Mouse (Mus musculus) forebrain, embryonic 14.5 days (tissue): ENCODE data around the gene Naa25. TPM values are rescaled to one million over a fixed set of nuclear protein-coding genes. Genes with fewer than 3 reads are reported as not detected.

Source experiments
- ATAC-seq: fragments of 200-750 bp; cut with Nextera tagmentation; 2 replicates; pipeline ENCODE4 v1.8.0; 2017; ENCODE audit warnings: mild to moderate bottlenecking, moderate library complexity
- DNase-seq: peaks from one replicate; pipeline ENCODE4 v3.0.0-alpha.2; 2015; ENCODE audit warnings: low spot score
- H3K27ac ChIP-seq: fragments of 300-500 bp; sonication (generic); 2 replicates; pipeline ENCODE4 v1.5.1; 2014; ENCODE audit warnings: low read depth, mild to moderate bottlenecking, control low read depth, low read length, moderate library complexity
- H3K27me3 ChIP-seq: fragments of 300-500 bp; sonication (generic); replicated peaks from 2 replicates; pipeline ENCODE4 v1.6.1; 2014; ENCODE audit warnings: low read length, control low read depth, mixed read lengths; ENCODE audit not compliant: control insufficient read depth, insufficient read depth
- H3K36me3 ChIP-seq: fragments of 300-500 bp; sonication (generic); 2 replicates; pipeline ENCODE4 v1.6.1; 2014; ENCODE audit warnings: low read length, control low read depth; ENCODE audit not compliant: control insufficient read depth, insufficient read depth
- H3K4me1 ChIP-seq: fragments of 300-500 bp; sonication (generic); 2 replicates; pipeline ENCODE4 v1.6.1; 2014; ENCODE audit warnings: antibody characterized with exemption, low read length, control low read depth; ENCODE audit not compliant: control insufficient read depth, insufficient read depth
- H3K4me2 ChIP-seq: fragments of 300-500 bp; sonication (generic); 2 replicates; pipeline ENCODE4 v1.6.1; 2014; ENCODE audit warnings: mild to moderate bottlenecking, control low read depth, low read length
- H3K4me3 ChIP-seq: fragments of 300-500 bp; sonication (generic); 2 replicates; pipeline ENCODE4 v1.5.1; 2014; ENCODE audit warnings: low read depth, low read length, control low read depth
- H3K9ac ChIP-seq: fragments of 300-500 bp; sonication (generic); 2 replicates; pipeline ENCODE4 v1.6.1; 2014; ENCODE audit warnings: mild to moderate bottlenecking, low read length, control low read depth, moderate library complexity
- H3K9me3 ChIP-seq: fragments of 300-500 bp; sonication (generic); replicated peaks from 2 replicates; pipeline ENCODE4 v1.6.1; 2016; ENCODE audit warnings: low read length, control low read depth, mixed read lengths; ENCODE audit not compliant: control insufficient read depth
- WGBS: fragments of 180-500 bp; shearing (Covaris S2); extraction: QIAGEN DNeasy Blood & Tissue Kit; methylation state at CpG from one replicate; pipeline ENCODE4 v1.1.7; 2014; 5-methylcytosine and 5-hydroxymethylcytosine counted together
- polyA plus RNA-seq: library from polyadenylated mRNA; unstranded; fragments of >200 nt; fragmentation: Nextera tagmentation; extraction: Ambion mirVana; gene quantifications from 2 replicates; pipeline ENCODE4 v1.2.1, GENCODE M21; 2014

Naa25 gene
- polyA plus RNA-seq, 1 experiment from 2014 or later: 54.7 TPM

DNA sequence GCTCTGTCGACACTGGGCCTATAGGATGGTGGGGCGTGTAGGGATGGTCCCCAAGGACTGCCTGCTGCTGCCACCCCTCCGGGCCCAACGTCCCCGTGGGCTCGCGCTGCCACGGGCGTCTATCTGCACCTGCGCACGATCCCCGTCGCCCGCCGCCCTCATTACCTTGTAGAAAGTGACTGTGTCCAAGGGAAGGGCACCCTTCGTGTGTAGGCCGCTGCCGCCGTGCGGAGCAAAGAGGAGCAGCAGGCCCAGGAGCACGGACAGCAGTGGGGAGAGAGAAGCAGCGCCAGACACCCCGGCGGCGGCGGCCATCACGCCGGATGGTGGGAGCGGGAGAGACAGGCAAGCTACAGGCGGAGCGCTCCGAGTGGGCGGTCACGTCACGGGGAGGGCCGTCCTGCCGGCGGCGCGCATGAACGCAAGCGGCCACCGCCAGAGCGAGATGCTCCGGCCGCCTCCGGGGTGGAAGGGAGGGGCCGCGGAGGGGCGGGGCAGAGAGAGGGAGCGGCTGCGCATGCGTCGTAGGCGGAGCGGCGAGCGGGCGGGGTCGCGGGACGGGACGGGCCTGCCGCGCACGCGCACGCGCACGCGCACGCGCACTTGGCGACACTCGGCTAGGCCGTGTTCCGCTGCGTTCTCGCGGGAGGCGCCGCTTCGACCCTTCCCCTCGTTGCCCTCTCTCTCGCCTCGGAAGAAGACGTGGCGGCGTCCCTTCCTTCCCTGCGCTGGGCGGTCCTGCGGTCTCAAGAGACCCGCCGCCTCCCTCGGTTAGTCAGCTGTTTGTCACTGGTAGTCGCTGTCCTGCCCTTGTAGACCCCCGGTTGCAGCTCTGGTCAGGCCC lies 54.5 kb downstream of the Naa25 start, which contains the start of gene Erp29:
Gene Erp29, minus strand, starts transcription at position 481 of the 844 bp plus-strand sequence.
- peak; percentile 95 for ATAC-seq

DNA sequence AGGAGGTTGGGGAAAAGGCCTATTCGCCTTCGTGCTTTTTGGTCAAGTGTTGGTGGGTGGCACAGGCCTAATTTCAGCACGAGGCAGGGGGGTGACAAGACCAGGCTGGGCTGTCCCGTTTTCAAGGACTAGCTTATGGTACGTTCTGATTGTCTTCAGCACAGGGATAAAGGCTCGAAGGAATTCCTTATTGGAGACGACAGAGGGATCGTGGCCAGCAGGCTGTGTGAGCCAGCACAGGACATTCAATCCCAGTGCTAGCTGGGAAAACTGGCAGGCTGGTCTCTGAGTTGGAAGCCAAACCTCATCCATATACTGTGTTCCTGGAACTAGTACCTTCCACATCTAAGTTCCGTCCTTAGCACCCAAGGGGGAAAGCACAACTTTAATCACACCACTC lies 55.2 kb downstream of the Naa25 start:
- ATAC-seq (no peak; the same call in 1 of the 2 replicates), DNase-seq (peak; percentile 47)
- 5% methylated on average over 9 of the region's 9 CpGs for WGBS
- H3K36me3 ChIP-seq: peaks cover 20% of the 10 kb centered on the region
- H3K4me1 ChIP-seq: peaks cover 9% of the 10 kb centered on the region
- no peaks in the 10 kb centered on the region for H3K27me3 ChIP-seq
- H3K9ac ChIP-seq: peak overlapping the region; percentile 96
- H3K4me2 ChIP-seq: peak overlapping the region; percentile 80
- peak overlapping the region; percentile 91 for H3K4me3 ChIP-seq
- H3K9me3 ChIP-seq: no peaks in the 10 kb centered on the region
- peak overlapping the region; percentile 94 for H3K27ac ChIP-seq

More for the DNA sequence above, 54.5 kb downstream of the Naa25 start, which contains the start of gene Erp29:
- WGBS: under 1% methylated on average over 69 of the region's 97 CpGs
- Histone ChIP-seq H3K4me3 (peak within 1 kb of the TSS; percentile 91), H3K9me3 (no peaks in the 10 kb centered on the region), H3K4me1 (peaks cover 9% of the 10 kb centered on the region), H3K27me3 (no peaks in the 10 kb centered on the region), H3K9ac (peak within 1 kb of the TSS; percentile 96), H3K4me2 (peak within 1 kb of the TSS; percentile 88), H3K36me3 (peaks cover 26% of the 10 kb centered on the region), H3K27ac (peak within 1 kb of the TSS; percentile 94)
- peak; percentile 97 for DNase-seq

DNA sequence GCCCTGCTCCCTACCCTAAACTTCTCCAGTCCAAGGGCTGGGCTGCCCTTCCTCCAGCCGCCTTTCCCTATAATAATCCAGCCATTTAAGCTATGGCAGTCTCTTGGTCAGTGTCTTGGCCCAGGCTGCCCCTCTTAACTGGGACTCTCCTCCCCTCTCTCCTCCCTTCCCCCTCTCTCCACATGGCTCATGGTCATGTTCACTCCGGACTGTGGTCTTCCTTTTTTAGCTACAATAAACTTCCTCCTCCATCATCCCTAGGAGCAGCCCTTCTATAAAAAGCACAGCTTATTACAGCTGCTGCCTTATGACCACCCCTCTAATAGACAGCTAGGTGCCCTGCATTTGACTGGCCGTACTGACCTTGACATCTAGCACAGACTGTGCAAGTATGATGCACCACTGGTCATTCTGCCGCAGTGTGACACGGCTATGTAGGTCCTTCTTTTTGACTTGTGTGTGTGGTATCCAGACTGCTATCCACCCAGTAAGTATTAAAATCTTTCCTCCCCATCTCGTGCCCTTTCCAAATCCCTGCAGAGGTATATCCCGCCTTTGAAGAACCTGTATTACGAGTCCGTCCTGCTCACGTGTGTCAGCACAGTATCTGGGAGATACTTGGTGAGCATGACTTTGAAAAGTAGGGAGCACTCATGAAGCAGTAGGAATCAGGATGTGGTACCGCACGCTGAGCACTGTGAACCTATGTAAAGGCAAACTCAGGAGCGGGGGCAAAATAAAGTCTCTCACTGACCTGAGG lies 56.2 kb downstream of the Naa25 start:
- peaks cover 10% of the 10 kb centered on the region for H3K36me3 ChIP-seq
- 94% methylated on average over 13 of the region's 13 CpGs for WGBS
- H3K9ac ChIP-seq: no peak overlapping the region
- peaks cover 9% of the 10 kb centered on the region for H3K4me1 ChIP-seq
- H3K4me2 ChIP-seq: no peak overlapping the region
- ATAC-seq (no peak), DNase-seq (no peak)
- H3K9me3 ChIP-seq: no peaks in the 10 kb centered on the region
- no peak overlapping the region for H3K4me3 ChIP-seq
- no peak overlapping the region for H3K27ac ChIP-seq
- H3K27me3 ChIP-seq: no peaks in the 10 kb centered on the region

DNA sequence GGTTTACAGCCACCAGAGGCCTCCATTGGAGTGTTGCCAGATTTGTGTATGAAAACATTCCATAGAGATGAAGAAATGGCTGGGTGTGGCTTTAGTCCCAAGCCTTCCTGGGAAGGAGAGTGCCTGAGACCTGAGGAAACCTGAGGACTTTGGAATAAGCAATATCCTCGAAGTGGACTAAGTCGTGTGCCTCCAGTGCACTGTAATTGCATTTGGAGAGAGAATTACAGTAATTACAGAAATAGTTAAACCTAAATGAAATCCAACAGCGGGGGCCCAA lies 56.7 kb downstream of the Naa25 start:
- ATAC-seq: no peak
- H3K9me3 ChIP-seq: no peaks in the 10 kb centered on the region

DNA sequence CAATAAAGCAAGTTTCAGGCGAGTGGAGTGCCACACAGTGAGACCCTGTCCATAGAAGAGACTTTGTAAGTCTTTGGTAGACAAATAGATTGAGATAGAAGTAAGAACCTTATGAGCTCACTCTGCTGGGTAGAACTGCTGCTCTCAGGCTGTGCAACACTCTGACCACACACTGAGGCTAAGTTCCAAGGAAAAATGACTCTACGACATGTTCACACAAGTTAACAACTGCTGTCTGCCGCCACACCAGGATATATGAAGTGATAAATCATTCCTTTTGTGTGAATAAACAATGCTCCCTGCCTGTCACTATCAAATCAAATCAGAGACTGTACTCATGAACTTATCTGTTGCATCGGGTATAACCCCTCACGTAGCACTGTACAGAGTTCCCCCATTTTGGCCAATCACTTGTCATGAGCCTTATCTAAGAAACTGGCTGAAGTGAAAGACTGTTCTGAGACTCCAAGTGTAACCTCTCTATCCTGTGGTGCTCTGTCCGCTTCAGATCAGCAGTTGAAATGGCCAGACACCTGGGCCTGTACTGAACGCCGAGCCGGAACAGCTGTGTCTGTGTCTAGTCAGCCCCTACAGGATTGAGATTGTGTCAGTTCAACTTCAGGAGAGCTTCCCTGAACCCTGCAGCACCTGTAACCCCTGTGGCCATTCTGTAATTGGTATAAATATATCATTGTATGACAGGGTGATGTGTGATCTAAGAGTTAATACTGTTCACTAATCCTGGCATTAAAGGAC lies 58.0 kb downstream of the Naa25 start:
- Histone ChIP-seq H3K9ac (no peak overlapping the region), H3K27me3 (no peaks in the 10 kb centered on the region), H3K4me1 (peaks cover 6% of the 10 kb centered on the region), H3K9me3 (no peaks in the 10 kb centered on the region), H3K36me3 (no peaks in the 10 kb centered on the region), H3K4me3 (no peak overlapping the region), H3K27ac (no peak overlapping the region), H3K4me2 (no peak overlapping the region)
- WGBS: 80% methylated on average over 9 of the region's 9 CpGs
- DNase-seq (no peak), ATAC-seq (no peak)

More for the DNA sequence above, 56.7 kb downstream of the Naa25 start:
- WGBS: 95% methylated on average over 3 of the region's 3 CpGs
- H3K27me3 ChIP-seq: no peaks in the 10 kb centered on the region
- H3K27ac ChIP-seq: no peak overlapping the region
- H3K36me3 ChIP-seq: peaks cover 5% of the 10 kb centered on the region
- no peak overlapping the region for H3K9ac ChIP-seq
- no peak overlapping the region for H3K4me2 ChIP-seq
- H3K4me3 ChIP-seq: no peak overlapping the region
- peaks cover 9% of the 10 kb centered on the region for H3K4me1 ChIP-seq
- no peak for DNase-seq

DNA sequence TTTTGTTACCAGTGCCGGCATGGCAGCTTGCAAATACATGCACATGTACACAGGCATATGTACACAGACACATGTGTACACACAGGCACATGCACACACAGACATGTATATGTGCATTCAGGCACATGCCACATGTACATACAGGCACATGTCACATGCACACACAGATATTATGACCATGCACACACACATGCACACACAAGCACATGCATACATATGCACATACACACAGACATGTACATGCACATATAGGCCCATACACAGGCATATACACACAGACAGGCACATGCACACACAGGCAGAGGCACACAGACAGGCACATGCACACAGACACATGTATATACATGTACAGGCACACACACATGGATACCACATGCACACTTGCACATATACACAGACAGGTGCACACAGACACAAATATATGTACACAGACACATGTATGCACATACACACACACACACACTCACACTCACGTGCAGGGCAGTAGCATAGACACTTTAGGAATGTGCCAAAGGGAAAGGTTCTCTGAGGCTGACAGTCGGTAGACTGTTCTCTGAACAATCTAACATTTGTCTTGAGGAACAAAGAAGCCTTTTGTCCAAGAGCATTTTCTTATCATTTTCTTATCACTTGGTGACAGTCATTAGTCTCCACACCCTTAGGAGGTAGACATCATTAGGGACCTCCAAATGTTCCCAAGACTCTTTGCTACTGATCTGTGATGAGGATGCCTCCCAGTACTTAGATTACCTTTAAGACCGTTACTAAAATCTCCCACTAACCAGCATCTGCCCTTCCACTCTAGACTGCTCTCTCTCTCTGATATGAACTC lies 63.8 kb downstream of the Naa25 start:
- H3K27me3 ChIP-seq: no peaks in the 10 kb centered on the region
- no peaks in the 10 kb centered on the region for H3K4me1 ChIP-seq
- no peak overlapping the region for H3K27ac ChIP-seq
- no peaks in the 10 kb centered on the region for H3K36me3 ChIP-seq
- no peaks in the 10 kb centered on the region for H3K9me3 ChIP-seq
- H3K4me3 ChIP-seq: no peak overlapping the region
- H3K4me2 ChIP-seq: no peak overlapping the region
- 75% methylated on average over 4 of the region's 4 CpGs for WGBS
- no peak for ATAC-seq
- no peak for DNase-seq
- H3K9ac ChIP-seq: no peak overlapping the region

DNA sequence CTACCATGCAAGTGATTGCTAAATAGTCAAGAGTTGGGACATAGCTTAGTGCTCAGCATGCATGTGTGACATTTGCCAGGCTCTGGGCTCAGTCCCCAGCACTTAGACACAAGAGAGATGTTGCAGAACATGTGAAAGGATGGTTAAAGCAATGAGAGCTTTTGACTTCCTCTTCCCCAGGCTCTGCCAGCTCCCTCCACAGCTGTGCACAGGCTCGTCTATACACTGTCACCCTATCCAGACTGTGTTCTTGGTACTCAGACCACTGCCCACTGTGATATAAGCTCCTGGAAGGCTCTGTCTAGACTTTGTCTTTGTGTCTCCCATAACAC lies 64.4 kb downstream of the Naa25 start:
- ATAC-seq: no peak
- H3K36me3 ChIP-seq: no peaks in the 10 kb centered on the region
- 37% methylated on average over 1 of the region's 1 CpGs for WGBS
- no peaks in the 10 kb centered on the region for H3K27me3 ChIP-seq
- H3K4me3 ChIP-seq: no peak overlapping the region
- no peaks in the 10 kb centered on the region for H3K4me1 ChIP-seq
- no peak overlapping the region for H3K9ac ChIP-seq
- no peaks in the 10 kb centered on the region for H3K9me3 ChIP-seq
- no peak overlapping the region for H3K4me2 ChIP-seq
- DNase-seq: no peak
- H3K27ac ChIP-seq: no peak overlapping the region

DNA sequence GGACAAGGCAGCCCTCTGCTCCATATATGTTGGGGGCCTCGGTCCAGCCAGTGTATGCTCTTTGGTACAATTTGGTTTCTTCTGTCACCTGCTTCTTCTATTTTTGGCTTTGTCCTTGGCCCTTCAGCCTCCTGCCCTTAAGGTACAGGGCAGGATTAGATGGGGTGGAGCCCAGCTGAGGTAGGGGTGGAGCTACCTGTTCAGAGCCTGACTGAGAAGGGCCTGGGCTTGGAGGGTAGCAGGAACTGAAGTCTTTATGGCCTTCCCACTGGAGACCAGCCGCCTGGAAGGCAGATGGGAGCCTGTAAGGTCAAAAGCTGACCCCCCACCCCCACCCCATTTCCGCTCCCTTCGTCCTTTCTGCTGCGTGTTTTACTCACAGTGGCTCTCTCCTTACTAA lies 65.2 kb downstream of the Naa25 start:
- no peak for ATAC-seq
- DNase-seq: no peak

More for the DNA sequence above, 65.2 kb downstream of the Naa25 start:
- no peak overlapping the region for H3K9ac ChIP-seq
- no peak overlapping the region for H3K27ac ChIP-seq
- no peaks in the 10 kb centered on the region for H3K9me3 ChIP-seq
- H3K4me1 ChIP-seq: no peaks in the 10 kb centered on the region
- no peak overlapping the region for H3K4me3 ChIP-seq
- no peaks in the 10 kb centered on the region for H3K36me3 ChIP-seq
- H3K27me3 ChIP-seq: no peaks in the 10 kb centered on the region
- H3K4me2 ChIP-seq: no peak overlapping the region
- WGBS: 58% methylated on average over 5 of the region's 5 CpGs
